Mouse (Mus musculus) forebrain, embryonic 15.5 days (tissue): ENCODE results near the gene Gm20661. TPM values are rescaled to one million over a fixed set of nuclear protein-coding genes. Genes with fewer than 3 reads are reported as not detected.

Experiments
- ATAC-seq: fragments of 200-750 bp; cut with Nextera tagmentation; replicated peaks from 2 replicates; pipeline ENCODE4 v1.8.0; 2017; ENCODE audit warnings: mild to moderate bottlenecking, moderate TSS enrichment, moderate library complexity
- H3K27ac ChIP-seq: fragments of 300-500 bp; sonication (generic); replicated peaks from 2 replicates; pipeline ENCODE4 v1.5.1; 2015; ENCODE audit warnings: mild to moderate bottlenecking, inconsistent platforms
- H3K27me3 ChIP-seq: fragments of 300-500 bp; sonication (generic); 2 replicates; pipeline ENCODE4 v1.6.1; 2015; ENCODE audit warnings: inconsistent platforms
- H3K36me3 ChIP-seq: fragments of 300-500 bp; sonication (generic); 2 replicates; pipeline ENCODE4 v1.6.1; 2015; ENCODE audit warnings: mild to moderate bottlenecking, inconsistent platforms
- H3K4me1 ChIP-seq: fragments of 300-500 bp; sonication (generic); 2 replicates; pipeline ENCODE4 v1.6.1; 2015; ENCODE audit warnings: inconsistent platforms
- H3K4me2 ChIP-seq: fragments of 300-500 bp; sonication (generic); replicated peaks from 2 replicates; pipeline ENCODE4 v1.6.1; 2015; ENCODE audit warnings: mild to moderate bottlenecking, inconsistent platforms
- H3K4me3 ChIP-seq: fragments of 300-500 bp; sonication (generic); 2 replicates; pipeline ENCODE4 v1.5.1; 2015; ENCODE audit warnings: mild to moderate bottlenecking, inconsistent platforms
- H3K9ac ChIP-seq: fragments of 300-500 bp; sonication (generic); replicated peaks from 2 replicates; pipeline ENCODE4 v1.6.1; 2015; ENCODE audit warnings: mild to moderate bottlenecking, inconsistent platforms
- H3K9me3 ChIP-seq: fragments of 300-500 bp; sonication (generic); 2 replicates; pipeline ENCODE4 v1.6.1; 2016; ENCODE audit warnings: inconsistent platforms
- WGBS: fragments of 180-500 bp; shearing (Covaris S2); methylation state at CpG from one replicate; pipeline ENCODE4 v1.1.7; 2015; ENCODE audit warnings: mixed read lengths; 5-methylcytosine and 5-hydroxymethylcytosine counted together
- polyA plus RNA-seq: library from polyadenylated mRNA; unstranded; fragments of >200 nt; fragmentation: Nextera tagmentation; extraction: Ambion mirVana; gene quantifications from 2 replicates; pipeline ENCODE4 v1.2.1, GENCODE M21; 2015

Gene Gm20661
- polyA plus RNA-seq, 1 experiment from 2014 or later: 0.83 TPM

- H3K9me3 ChIP-seq: no peaks in the 10 kb centered on the region
- peak; percentile 77 for ATAC-seq
Measured at GRCm38 (mm10) chr9:107985131-107986119, 2.6 kb downstream of the Gm20661 start, which contains the start of gene Inka1. Inka1 (minus strand) TSS chr9:107985879.

DNA sequence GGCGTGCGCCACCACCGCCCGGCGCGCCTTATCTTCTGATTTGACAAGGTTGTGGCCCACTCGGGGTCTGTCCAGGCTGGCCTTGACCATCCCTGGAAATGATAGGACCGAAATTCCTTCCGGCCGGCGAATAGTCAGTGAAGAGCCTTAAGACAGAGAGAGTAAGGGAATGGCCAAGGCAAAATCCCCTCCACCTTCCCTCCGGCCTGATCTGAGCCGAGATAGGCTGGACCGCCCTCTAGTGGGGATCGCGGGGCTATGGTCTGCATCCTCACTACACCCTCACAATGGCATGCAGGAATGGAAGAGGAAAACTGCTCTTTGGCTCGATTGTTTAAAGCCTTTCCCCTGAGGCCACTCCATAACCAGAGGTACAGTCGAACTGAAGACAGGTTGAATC, 3.5 kb downstream of the Gm20661 start:
- no peaks in the 10 kb centered on the region for H3K36me3 ChIP-seq
- peaks cover 34% of the 10 kb centered on the region for H3K4me1 ChIP-seq
- H3K27ac ChIP-seq: no peak overlapping the region
- peak overlapping the region; percentile 67 for H3K4me2 ChIP-seq
- ATAC-seq: peak; percentile 76
- H3K4me3 ChIP-seq: peak overlapping the region; percentile 53; the same call in 1 of the 2 replicates
- H3K27me3 ChIP-seq: no peaks in the 10 kb centered on the region; the same call in 1 of the 2 replicates
- H3K9ac ChIP-seq: no peak overlapping the region
- WGBS: 7% methylated on average over 18 of the region's 18 CpGs
- no peaks in the 10 kb centered on the region for H3K9me3 ChIP-seq

More at GRCm38 (mm10) chr9:107985131-107986119, 2.6 kb downstream of the Gm20661 start, which contains the start of gene Inka1:
- Histone ChIP-seq H3K4me1 (peaks cover 34% of the 10 kb centered on the region), H3K4me3 (peak within 1 kb of the TSS; percentile 53), H3K4me2 (peak within 1 kb of the TSS; percentile 67), H3K9ac (peak within 1 kb of the TSS; percentile 44), H3K36me3 (no peaks in the 10 kb centered on the region), H3K27ac (peak within 1 kb of the TSS; percentile 28; the same call in 1 of the 2 replicates), H3K27me3 (no peaks in the 10 kb centered on the region; the same call in 1 of the 2 replicates)
- 1% methylated on average over 52 of the region's 58 CpGs for WGBS

- WGBS: 81% methylated on average over 3 of the region's 3 CpGs
- Histone ChIP-seq H3K27me3 (no peaks in the 10 kb centered on the region; the same call in 1 of the 2 replicates), H3K4me3 (no peak overlapping the region), H3K9ac (no peak overlapping the region), H3K4me1 (peaks cover 25% of the 10 kb centered on the region), H3K36me3 (no peaks in the 10 kb centered on the region), H3K4me2 (no peak overlapping the region), H3K27ac (no peak overlapping the region), H3K9me3 (no peaks in the 10 kb centered on the region)
- no peak for ATAC-seq
Measured at GRCm38 (mm10) chr9:107987950-107988349, 5.1 kb downstream of the Gm20661 start.

GRCm38 (mm10) chr9:107992197-107992596, 9.3 kb downstream of the Gm20661 start, which contains the start of gene Cdhr4:
Cdhr4 (plus strand) TSS chr9:107992497.
- H3K36me3 ChIP-seq: no peaks in the 10 kb centered on the region
- no peaks in the 10 kb centered on the region for H3K27me3 ChIP-seq
- H3K27ac ChIP-seq: no peak within 1 kb of the TSS
- H3K9me3 ChIP-seq: no peaks in the 10 kb centered on the region
- no peak within 1 kb of the TSS for H3K4me2 ChIP-seq
- H3K4me3 ChIP-seq: no peak within 1 kb of the TSS
- ATAC-seq: no peak
- 73% methylated on average over 2 of the region's 2 CpGs for WGBS
- H3K9ac ChIP-seq: no peak within 1 kb of the TSS
- H3K4me1 ChIP-seq: no peaks in the 10 kb centered on the region

DNA sequence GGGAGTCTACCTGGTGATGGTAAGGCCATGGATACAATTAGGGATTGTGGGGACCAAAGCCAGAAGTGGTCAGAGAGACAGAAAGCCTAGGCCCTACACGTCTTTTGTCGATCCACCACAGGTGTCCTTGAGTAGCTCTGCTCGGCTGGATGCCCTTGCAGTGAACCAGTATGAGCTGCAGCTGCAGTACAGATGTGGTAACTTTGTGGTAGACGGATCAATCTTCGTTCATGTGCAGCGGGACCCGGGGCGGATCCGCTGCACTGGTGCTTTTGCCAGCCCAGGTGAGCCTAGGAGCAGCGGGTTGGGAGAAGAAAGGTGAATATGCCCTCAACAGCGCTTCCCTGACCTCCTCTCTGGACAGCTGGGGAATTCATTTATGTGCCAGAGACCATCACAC, 10.2 kb downstream of the Gm20661 start:
- Histone ChIP-seq H3K4me3 (no peak overlapping the region), H3K36me3 (no peaks in the 10 kb centered on the region), H3K27me3 (no peaks in the 10 kb centered on the region), H3K4me2 (no peak overlapping the region), H3K27ac (no peak overlapping the region), H3K4me1 (no peaks in the 10 kb centered on the region), H3K9me3 (no peaks in the 10 kb centered on the region), H3K9ac (no peak overlapping the region)
- 79% methylated on average over 11 of the region's 11 CpGs for WGBS
- ATAC-seq: no peak

DNA sequence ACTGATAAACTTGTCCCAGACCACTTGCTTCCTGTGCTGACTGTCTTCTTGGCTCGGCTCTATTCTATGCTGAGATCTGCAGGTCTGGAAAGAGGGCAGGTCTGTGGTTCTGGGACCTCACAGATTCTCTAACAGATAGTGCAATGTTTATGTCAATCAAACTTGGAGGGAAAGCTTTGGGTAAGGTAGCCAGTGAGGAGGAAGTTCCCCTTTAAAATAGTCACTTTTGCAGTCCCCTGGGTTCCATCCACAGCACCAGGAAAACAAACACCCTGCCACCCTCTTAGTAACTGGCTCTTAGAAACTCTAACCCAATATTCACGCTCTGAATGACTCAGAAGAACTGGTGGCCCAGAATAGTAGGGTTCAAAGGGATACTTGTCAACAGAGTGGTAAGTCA, 11.6 kb downstream of the Gm20661 start:
- Histone ChIP-seq H3K9me3 (no peaks in the 10 kb centered on the region), H3K27ac (no peak overlapping the region), H3K36me3 (no peaks in the 10 kb centered on the region), H3K4me1 (no peaks in the 10 kb centered on the region), H3K27me3 (no peaks in the 10 kb centered on the region), H3K9ac (no peak overlapping the region), H3K4me2 (no peak overlapping the region), H3K4me3 (no peak overlapping the region)
- ATAC-seq: no peak
- 73% methylated on average over 2 of the region's 2 CpGs for WGBS

- Histone ChIP-seq H3K4me3 (no peak overlapping the region), H3K27ac (no peak overlapping the region), H3K4me1 (no peaks in the 10 kb centered on the region), H3K27me3 (no peaks in the 10 kb centered on the region), H3K4me2 (no peak overlapping the region), H3K9ac (no peak overlapping the region), H3K9me3 (no peaks in the 10 kb centered on the region), H3K36me3 (no peaks in the 10 kb centered on the region)
- WGBS: 93% methylated on average over 21 of the region's 21 CpGs
- ATAC-seq: no peak
Measured at GRCm38 (mm10) chr9:107995513-107995912, 12.7 kb downstream of the Gm20661 start.

- Histone ChIP-seq H3K27me3 (no peaks in the 10 kb centered on the region), H3K27ac (no peak within 1 kb of the TSS), H3K4me2 (no peak within 1 kb of the TSS), H3K9me3 (no peaks in the 10 kb centered on the region), H3K4me1 (no peaks in the 10 kb centered on the region), H3K36me3 (no peaks in the 10 kb centered on the region), H3K4me3 (no peak within 1 kb of the TSS), H3K9ac (no peak within 1 kb of the TSS)
- ATAC-seq: no peak
- 87% methylated on average over 5 of the region's 5 CpGs for WGBS
Measured at GRCm38 (mm10) chr9:107996049-107996448, 13.2 kb downstream of the Gm20661 start, which contains the start of gene Gm20662. Gm20662 (plus strand) TSS chr9:107996349.

DNA sequence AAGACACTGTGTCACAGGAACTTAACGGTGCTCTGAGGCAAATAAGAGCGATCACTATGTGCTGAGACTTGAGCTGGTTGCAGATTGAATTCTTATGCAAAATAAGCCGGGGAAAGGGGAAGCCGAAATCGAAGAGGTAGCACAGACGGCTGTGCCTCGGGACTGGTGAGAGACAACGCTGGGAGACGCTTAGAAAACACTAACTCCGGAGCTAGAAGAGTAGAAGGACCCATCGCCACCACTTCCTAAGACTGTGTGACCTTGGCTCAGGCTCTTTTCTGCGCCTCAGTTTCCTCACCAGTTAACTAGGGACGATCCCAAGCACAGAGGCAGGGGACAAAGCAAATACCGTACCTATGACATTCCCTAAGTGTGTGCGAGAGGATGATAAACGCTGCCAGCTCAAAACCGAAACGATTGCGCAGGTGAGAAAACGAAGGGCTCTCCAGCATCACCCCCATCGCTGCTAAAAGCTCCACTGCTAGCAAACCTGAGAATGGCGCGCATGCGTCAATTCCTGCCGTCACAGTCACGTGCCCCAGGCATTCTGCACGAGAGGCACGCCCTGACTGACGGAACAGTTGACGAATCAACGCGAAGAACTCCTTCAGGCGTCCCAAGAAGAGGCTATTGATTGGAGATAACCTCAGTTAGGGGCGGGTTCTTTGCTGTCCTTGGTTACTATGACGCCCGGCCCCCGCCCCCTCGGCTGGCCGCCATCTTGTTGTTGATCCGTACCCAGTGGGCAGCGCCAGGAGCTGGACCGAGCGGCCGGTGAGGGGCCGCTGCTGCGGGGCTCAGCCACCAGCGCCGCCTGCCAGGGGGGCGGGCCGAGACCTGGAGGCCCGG, 19.3 kb downstream of the Gm20661 start, which contains the start of gene Ip6k1:
Gene Ip6k1, plus strand, starts transcription at position 580 of the 849 bp plus-strand sequence.
- under 1% methylated on average over 51 of the region's 51 CpGs for WGBS
- Histone ChIP-seq H3K9me3 (no peaks in the 10 kb centered on the region), H3K4me2 (peak within 1 kb of the TSS; percentile 63), H3K36me3 (no peaks in the 10 kb centered on the region), H3K4me1 (peaks cover 29% of the 10 kb centered on the region), H3K4me3 (peak within 1 kb of the TSS; percentile 66), H3K9ac (peak within 1 kb of the TSS; percentile 93), H3K27me3 (no peaks in the 10 kb centered on the region), H3K27ac (peak within 1 kb of the TSS; percentile 93)
- peak; percentile 100 for ATAC-seq

GRCm38 (mm10) chr9:108002778-108003530, 20.1 kb downstream of the Gm20661 start:
- H3K27ac ChIP-seq: peak overlapping the region; percentile 93
- whole genome bisulfite sequencing: under 1% methylated on average over 50 of the region's 50 CpGs
- H3K9ac ChIP-seq: peak overlapping the region; percentile 93
- H3K27me3 ChIP-seq: no peaks in the 10 kb centered on the region
- no peaks in the 10 kb centered on the region for H3K9me3 ChIP-seq
- ATAC-seq: no peak; the same call in 1 of the 2 replicates
- peaks cover 29% of the 10 kb centered on the region for H3K4me1 ChIP-seq
- H3K36me3 ChIP-seq: no peaks in the 10 kb centered on the region
- H3K4me3 ChIP-seq: peak overlapping the region; percentile 66
- H3K4me2 ChIP-seq: peak overlapping the region; percentile 59

GRCm38 (mm10) chr9:108003531-108003890, 20.7 kb downstream of the Gm20661 start:
- H3K27me3 ChIP-seq: no peaks in the 10 kb centered on the region
- peak overlapping the region; percentile 93 for H3K27ac ChIP-seq
- no peaks in the 10 kb centered on the region for H3K9me3 ChIP-seq
- peak overlapping the region; percentile 66 for H3K4me3 ChIP-seq
- WGBS: 14% methylated on average over 8 of the region's 8 CpGs
- ATAC-seq: no peak
- peak overlapping the region; percentile 93 for H3K9ac ChIP-seq
- peak overlapping the region; percentile 59 for H3K4me2 ChIP-seq
- no peaks in the 10 kb centered on the region for H3K36me3 ChIP-seq
- peaks cover 29% of the 10 kb centered on the region for H3K4me1 ChIP-seq
